Mouse (Mus musculus) cerebellum, adult 2 months (tissue): Measurements from ENCODE around the gene Cul7. TPM values are rescaled to one million over a fixed set of nuclear protein-coding genes. Genes with fewer than 3 reads are reported as not detected.
A peak's percentile ranks its signal among the peaks of the same experiment; 100 is the strongest.

Source experiments
- DNase-seq, 2 experiments: peaks; one replicate each; pipeline ENCODE4 v3.0.0; 2021
- H3K27ac ChIP-seq: fragments of 200-500 bp; 2 replicates; pipeline ENCODE4 v1.5.1; 2012; ENCODE audit warnings: low read length, control low read depth, inconsistent platforms; ENCODE audit not compliant: insufficient read depth
- H3K27me3 ChIP-seq: fragments of 200-500 bp; 2 replicates; pipeline ENCODE4 v1.6.1; 2012; ENCODE audit warnings: inconsistent platforms, mild to moderate bottlenecking, low read length, moderate library complexity; ENCODE audit not compliant: control insufficient read depth, insufficient read depth
- H3K4me1 ChIP-seq: fragments of 200-500 bp; 2 replicates; pipeline ENCODE4 v1.6.1; 2011; ENCODE audit warnings: low read length; ENCODE audit not compliant: control insufficient read depth, insufficient read depth
- H3K4me3 ChIP-seq: fragments of 200-500 bp; replicated peaks from 2 replicates; pipeline ENCODE3; 2011; ENCODE audit warnings: mild to moderate bottlenecking, low read depth, low read length, control low read depth; ENCODE audit not compliant: insufficient read depth
- CTCF ChIP-seq: fragments of 200-500 bp; IDR thresholded peaks from 2 replicates; pipeline ENCODE4 v1.5.1; 2011; ENCODE audit warnings: low read depth, mild to moderate bottlenecking, control low read depth, low read length, moderate library complexity, borderline replicate concordance; ENCODE audit not compliant: insufficient read depth
- POLR2A ChIP-seq: fragments of 200-500 bp; IDR thresholded peaks from 2 replicates; pipeline ENCODE4 v1.6.1; 2011; ENCODE audit warnings: low read length, control low read depth, borderline replicate concordance; ENCODE audit not compliant: insufficient read depth
- WGBS: fragments of 180-500 bp; shearing (Covaris S2); methylation state at CpG from one replicate; pipeline ENCODE4 v1.1.7; 2018; 5-methylcytosine and 5-hydroxymethylcytosine counted together
- polyA plus RNA-seq: library from polyadenylated mRNA; depleted of rRNA; stranded (reverse); fragments of >200 nt; gene quantifications from 2 replicates; pipeline ENCODE4 v1.2.3, GENCODE M21; 2012

The Cul7 gene
- polyA plus RNA-seq, 1 experiment: 43.3 TPM

- peaks cover 17% of the 10 kb centered on the region for H3K4me1 ChIP-seq
- DNase-seq: no peak
- H3K27ac ChIP-seq: no peak overlapping the region
- H3K4me3 ChIP-seq: peak overlapping the region; percentile 94
- TF ChIP-seq CTCF (no peak), POLR2A (no peak)
- H3K27me3 ChIP-seq: no peaks in the 10 kb centered on the region
- 12% methylated on average over 15 of the region's 15 CpGs for WGBS
These were observed 24.6 kb downstream of the Cul7 start for GRCm38 (mm10) chr17:46674530-46675283.

GRCm38 (mm10) chr17:46678416-46678815 is 28.3 kb downstream of the Cul7 start, which contains the start of gene Mea1:
Gene Mea1, plus strand, starts transcription at chr17:46678793.
- WGBS: 64% methylated on average over 9 of the region's 9 CpGs
- Histone ChIP-seq H3K27me3 (no peaks in the 10 kb centered on the region), H3K4me3 (peak within 1 kb of the TSS; percentile 39), H3K4me1 (peaks cover 20% of the 10 kb centered on the region), H3K27ac (no peak within 1 kb of the TSS)
- TF ChIP-seq CTCF: no peak
- TF ChIP-seq POLR2A: no peak
- DNase-seq: no peak

GRCm38 (mm10) chr17:46678911-46679310 is 28.8 kb downstream of the Cul7 start:
- H3K4me3 ChIP-seq: peak overlapping the region; percentile 9
- H3K4me1 ChIP-seq: peaks cover 20% of the 10 kb centered on the region
- H3K27ac ChIP-seq: no peak overlapping the region
- WGBS: 43% methylated on average over 9 of the region's 9 CpGs
- DNase-seq: no peak
- H3K27me3 ChIP-seq: no peaks in the 10 kb centered on the region
- no peak for TF ChIP-seq CTCF

DNA sequence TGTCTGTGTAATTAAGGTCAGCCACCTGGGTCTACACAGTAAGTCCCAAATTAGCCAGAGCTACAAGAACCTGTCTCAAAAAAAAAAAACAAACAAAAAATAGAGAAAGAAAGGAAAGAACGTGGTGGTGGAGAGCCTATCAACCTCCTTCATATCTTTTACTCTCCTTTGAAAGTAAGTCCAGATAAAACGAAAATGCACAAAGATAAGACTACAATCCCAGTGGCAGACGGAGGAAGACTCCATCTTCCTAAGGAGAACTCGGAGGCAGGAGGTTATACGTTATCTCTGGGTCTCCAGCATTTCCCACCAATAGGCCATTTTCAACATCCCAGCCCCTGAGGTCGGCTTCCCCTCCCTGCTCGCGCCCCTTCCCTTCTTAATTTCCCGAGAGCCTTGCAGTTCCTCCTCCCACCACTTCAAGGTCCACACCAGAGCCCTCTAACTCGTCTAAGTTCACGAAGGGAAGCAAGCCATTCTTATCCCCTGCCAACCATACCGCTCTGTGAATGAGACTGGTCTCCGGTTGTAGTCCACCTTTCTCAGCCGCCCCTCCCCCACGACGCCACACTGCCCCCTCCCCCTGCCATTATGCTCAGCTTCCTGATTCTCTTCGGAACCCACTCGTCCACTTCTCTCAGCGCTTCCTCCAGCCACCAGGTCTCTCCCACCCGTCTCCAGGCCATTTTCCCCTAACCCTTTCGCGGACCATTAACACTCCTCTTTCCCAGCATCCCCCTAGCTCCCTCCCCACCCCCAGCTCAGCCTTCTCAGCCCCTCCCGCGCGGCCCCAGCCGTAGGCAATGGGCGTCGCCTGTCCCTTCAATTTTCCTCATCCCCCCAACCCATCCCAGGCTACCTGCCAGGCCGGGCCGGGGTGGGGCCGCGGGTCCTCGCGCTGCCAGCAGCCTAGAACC is 30.0 kb downstream of the Cul7 start:
- WGBS: 1% methylated on average over 34 of the region's 34 CpGs
- TF ChIP-seq POLR2A (no peak), CTCF (peak; percentile 37; the same call in 1 of the 2 replicates)

DNA sequence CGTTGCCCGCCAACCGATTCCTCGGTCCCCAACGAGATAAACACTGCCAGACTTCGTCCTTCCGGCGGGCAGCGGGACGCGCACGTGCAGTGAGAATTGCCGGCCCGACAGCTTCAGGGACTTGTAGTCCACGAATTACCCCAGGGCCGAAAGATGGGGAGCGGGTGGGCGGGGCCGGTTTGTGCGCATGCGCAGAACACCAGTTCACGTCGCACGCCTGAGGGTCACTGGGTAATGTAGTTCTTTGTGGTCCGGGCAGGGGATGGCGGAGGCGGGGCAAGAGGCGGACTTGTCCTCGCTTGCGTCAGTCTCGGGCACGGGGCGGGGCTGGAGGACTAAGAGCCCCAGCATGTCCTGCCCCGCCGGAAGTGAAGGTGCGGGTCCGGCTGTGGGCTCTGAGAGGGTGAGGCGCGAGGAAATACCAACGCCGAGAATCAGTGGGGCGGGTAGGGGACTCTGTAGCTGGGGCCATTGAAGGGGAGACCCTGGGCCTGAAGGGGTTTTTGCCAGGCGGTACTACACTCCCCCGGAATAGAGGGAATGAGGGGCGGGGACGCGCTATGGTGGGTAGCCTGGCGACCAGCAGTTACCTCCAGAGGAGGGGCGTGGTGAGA is 30.7 kb downstream of the Cul7 start, which contains the start of gene Klhdc3:
Gene Klhdc3 (minus strand): TSS at position 155 of the 614 bp plus-strand sequence.
- peaks cover 15% of the 10 kb centered on the region for H3K4me1 ChIP-seq
- TF ChIP-seq POLR2A (peak; percentile 5; the same call in 1 of the 2 replicates), CTCF (no peak)
- H3K27ac ChIP-seq: peak within 1 kb of the TSS; percentile 59; the same call in 1 of the 2 replicates
- under 1% methylated on average over 49 of the region's 49 CpGs for WGBS
- H3K4me3 ChIP-seq: peak within 1 kb of the TSS; percentile 91
- DNase-seq: peak; percentile 97 to 99
- no peaks in the 10 kb centered on the region for H3K27me3 ChIP-seq

More for the DNA sequence above, 30.0 kb downstream of the Cul7 start:
- H3K27ac ChIP-seq: peak overlapping the region; percentile 59; the same call in 1 of the 2 replicates
- H3K4me3 ChIP-seq: peak overlapping the region; percentile 91
- peaks cover 15% of the 10 kb centered on the region for H3K4me1 ChIP-seq
- peak in 1 of 2 experiments; percentile 51 for DNase-seq
- no peaks in the 10 kb centered on the region for H3K27me3 ChIP-seq

DNA sequence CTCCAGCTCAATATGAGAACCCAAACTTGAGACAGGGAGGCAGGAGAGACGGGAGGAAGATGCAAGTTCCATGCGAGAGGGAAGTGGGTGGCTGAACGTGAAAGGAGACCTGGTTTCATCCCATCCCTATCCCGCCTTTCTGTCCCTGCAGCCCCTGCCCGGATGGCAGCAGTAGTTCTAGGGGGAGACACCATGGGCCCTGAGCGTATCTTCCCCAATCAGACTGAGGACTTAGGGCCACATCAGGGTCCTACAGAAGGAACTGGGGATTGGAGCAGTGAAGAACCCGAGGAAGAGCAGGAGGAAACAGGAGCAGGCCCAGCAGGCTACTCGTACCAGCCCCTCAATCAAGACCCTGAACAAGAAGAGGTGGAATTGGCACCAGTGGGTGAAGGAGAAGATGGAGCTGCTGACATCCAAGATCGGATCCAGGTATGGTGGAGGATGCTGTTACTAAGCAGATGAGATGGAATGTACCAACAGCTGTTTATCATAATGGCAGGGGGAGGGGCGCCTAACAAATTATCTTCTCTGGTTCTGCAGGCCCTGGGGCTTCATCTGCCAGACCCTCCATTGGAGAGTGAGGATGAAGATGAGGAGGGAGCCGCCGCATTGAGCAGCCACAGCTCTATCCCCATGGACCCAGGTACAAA is 31.5 kb downstream of the Cul7 start:
- Histone ChIP-seq H3K27me3 (no peaks in the 10 kb centered on the region), H3K27ac (peak overlapping the region; percentile 21; the same call in 1 of the 2 replicates), H3K4me3 (peak overlapping the region; percentile 70), H3K4me1 (peaks cover 15% of the 10 kb centered on the region)
- DNase-seq: peak in 1 of 2 experiments; percentile 47
- WGBS: 19% methylated on average over 12 of the region's 12 CpGs
- TF ChIP-seq CTCF (no peak), POLR2A (no peak)

DNA sequence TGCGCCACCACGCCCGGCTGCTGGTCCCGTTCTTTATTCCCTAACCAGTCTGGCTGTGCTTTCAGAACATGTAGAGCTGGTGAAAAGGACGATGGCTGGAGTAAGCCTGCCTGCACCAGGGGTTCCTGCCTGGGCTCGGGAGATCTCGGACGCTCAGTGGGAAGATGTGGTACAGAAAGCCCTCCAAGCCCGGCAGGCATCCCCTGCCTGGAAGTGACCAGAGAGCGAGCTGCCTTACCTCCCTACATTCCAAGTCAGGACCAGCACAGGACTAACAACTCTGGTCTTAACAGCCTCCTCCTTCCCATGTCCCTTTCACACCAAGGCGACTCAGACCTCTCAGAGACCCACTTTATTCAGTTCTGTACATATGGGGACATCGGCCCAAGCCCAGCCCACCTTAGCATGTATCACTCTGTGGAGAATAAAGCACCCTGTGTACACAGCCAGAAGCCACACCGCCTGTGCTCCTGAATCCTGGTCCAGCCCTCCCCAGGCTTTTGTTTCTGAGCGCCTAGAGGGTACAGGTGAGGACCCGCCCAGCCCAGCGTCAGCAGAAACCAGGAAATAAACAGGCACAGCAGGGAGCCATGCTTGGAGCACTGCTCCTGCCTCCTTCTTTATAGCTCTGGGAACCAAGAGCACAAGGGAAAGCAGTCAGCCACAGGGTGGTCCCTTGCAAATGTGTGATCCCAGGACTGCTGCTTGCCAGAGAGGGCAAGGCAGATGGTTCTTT is 32.7 kb downstream of the Cul7 start:
- WGBS: 74% methylated on average over 16 of the region's 16 CpGs

More for the DNA sequence above, 32.7 kb downstream of the Cul7 start:
- Histone ChIP-seq H3K4me1 (peaks cover 15% of the 10 kb centered on the region), H3K4me3 (no peak overlapping the region), H3K27me3 (no peaks in the 10 kb centered on the region), H3K27ac (no peak overlapping the region)
- no peak for DNase-seq
- TF ChIP-seq POLR2A (no peak), CTCF (no peak)
